In genomic region chr12:80124211-80124610, GRCm38 (mm10) we compare ENCODE assay signal across 15 mouse cellular contexts. TPM values are rescaled to one million over a fixed set of nuclear protein-coding genes. Genes with fewer than 3 reads are reported as not detected.
DNase-seq lines count a peak whose midpoint lies in the region; ATAC-seq lines count a peak whose summit lies in the region.
"Had no signal": no experiment of that assay in that cellular context is flagged by ENCODE, and none has a peak within 500 bp of the region (broad histone marks: within the 10 kb centered on the region; RNA-seq: fewer than 3 reads in every experiment).

No protein-coding gene starts in this region.

- DNase-seq in heart, adult 18-20 months = no peak
- DNase-seq in liver, embryonic 11.5 days (ENCODE audit: low spot score) = no peak
- no peak for DNase-seq in liver
- no peak for DNase-seq in embryonic facial prominence, embryonic 14.5 days (ENCODE audit: low spot score)
- DNase-seq in layer of hippocampus, adult 9-11 months = no peak
- no peak for DNase-seq in left cerebral cortex, adult 11 months (ENCODE audit: low spot score)
- DNase-seq: cerebellum, adult 9-10 months; heart, adult 11 months; right cerebral cortex, postnatal 4 days; thymus, postnatal 25 days had no signal

- peaks cover 31% of the 10 kb centered on the region for H3K4me1 ChIP-seq in heart, embryonic 15.5 days (replicated peaks)
- peaks cover 13% of the 10 kb centered on the region for H3K4me1 ChIP-seq in liver, embryonic 11.5 days (replicated peaks; ENCODE audit: control insufficient read depth, insufficient read depth, low read length)
- peaks cover 9% of the 10 kb centered on the region for H3K4me1 ChIP-seq in embryonic facial prominence, embryonic 14.5 days (ENCODE audit: control insufficient read depth, insufficient read depth, low read length)
- peaks cover 44% of the 10 kb centered on the region for H3K4me1 ChIP-seq in intestine, embryonic 16.5 days (ENCODE audit: control insufficient read depth, insufficient read depth, low read length)

- peak overlapping the region; percentile 69; the same call in 1 of the 2 replicates for H3K27ac ChIP-seq in heart, embryonic 15.5 days
- 0 out of 2 replicates have a peak overlapping the region, but pooled peaks have one; percentile 40 for H3K27ac ChIP-seq in liver, embryonic 11.5 days (ENCODE audit: low read depth, low read length)
- 0 out of 2 replicates have a peak overlapping the region, but pooled peaks have one; percentile 10 for H3K27ac ChIP-seq in embryonic facial prominence, embryonic 14.5 days (replicated peaks; ENCODE audit: low read depth, low read length)
- H3K27ac ChIP-seq in intestine, embryonic 16.5 days (ENCODE audit: low read length) = peak overlapping the region; percentile 72

- no peaks in the 10 kb centered on the region for H3K27me3 ChIP-seq in heart, embryonic 15.5 days
- H3K27me3 ChIP-seq in liver, embryonic 11.5 days (replicated peaks; ENCODE audit: control insufficient read depth, insufficient read depth, low read length) = no peaks in the 10 kb centered on the region
- H3K27me3 ChIP-seq in embryonic facial prominence, embryonic 14.5 days (replicated peaks; ENCODE audit: control insufficient read depth, insufficient read depth, low read length) = no peaks in the 10 kb centered on the region
- no peaks in the 10 kb centered on the region for H3K27me3 ChIP-seq in intestine, embryonic 16.5 days (replicated peaks; ENCODE audit: control insufficient read depth, insufficient read depth, low read length)
- H3K27me3 ChIP-seq: embryonic facial prominence, embryonic 12.5 days; limb, embryonic 12.5 days had no signal

- no peak overlapping the region for H3K9ac ChIP-seq in heart, embryonic 15.5 days
- H3K9ac ChIP-seq in liver, embryonic 11.5 days (ENCODE audit: low read depth, low read length) = no peak overlapping the region
- H3K9ac ChIP-seq in embryonic facial prominence, embryonic 14.5 days (ENCODE audit: low read depth, low read length) = no peak overlapping the region
- H3K9ac ChIP-seq in intestine, embryonic 16.5 days (ENCODE audit: low read depth, low read length) = no peak overlapping the region
- H3K9ac ChIP-seq: embryonic facial prominence, embryonic 12.5 days had no signal

- ATAC-seq in heart, embryonic 15.5 days (replicated peaks; ENCODE audit: insufficient number of reproducible peaks, insufficient read depth, low FRiP score, low read depth) = no peak
- no peak for ATAC-seq in liver, embryonic 11.5 days (replicated peaks; ENCODE audit: low FRiP score)
- ATAC-seq in embryonic facial prominence, embryonic 14.5 days (ENCODE audit: low read depth) = no peak
- ATAC-seq in intestine, embryonic 16.5 days = peak; percentile 27; the same call in 1 of the 2 replicates
- ATAC-seq: forebrain, embryonic 16.5 days had no signal

- 63% methylated on average over 3 of the region's 3 CpGs for WGBS in heart, embryonic 15.5 days
- 77% methylated on average over 3 of the region's 3 CpGs for WGBS in liver, embryonic 11.5 days
- 76% methylated on average over 2 of the region's 3 CpGs for WGBS in embryonic facial prominence, embryonic 14.5 days
- WGBS in intestine, embryonic 16.5 days = 42% methylated on average over 3 of the region's 3 CpGs

- H3K9me3 ChIP-seq in heart, embryonic 15.5 days (replicated peaks) = no peaks in the 10 kb centered on the region
- H3K9me3 ChIP-seq in liver, embryonic 11.5 days (ENCODE audit: control insufficient read depth, low read length) = no peaks in the 10 kb centered on the region
- H3K9me3 ChIP-seq in embryonic facial prominence, embryonic 14.5 days (ENCODE audit: control insufficient read depth, low read length) = 0 out of 2 replicates have a peak, but pooled peaks cover 2% of the 10 kb centered on the region
- no peaks in the 10 kb centered on the region for H3K9me3 ChIP-seq in intestine, embryonic 16.5 days (ENCODE audit: control insufficient read depth, low read length)
- H3K9me3 ChIP-seq: embryonic facial prominence, embryonic 12.5 days; limb, embryonic 12.5 days had no signal

- peaks cover 12% of the 10 kb centered on the region; the same call in 1 of the 2 replicates for H3K36me3 ChIP-seq in heart, embryonic 15.5 days
- H3K36me3 ChIP-seq in liver, embryonic 11.5 days (ENCODE audit: control insufficient read depth, insufficient read depth, low read length) = peaks cover 8% of the 10 kb centered on the region; the same call in 1 of the 2 replicates
- H3K36me3 ChIP-seq in embryonic facial prominence, embryonic 14.5 days (ENCODE audit: control insufficient read depth, insufficient read depth, low read length) = peaks cover 14% of the 10 kb centered on the region; the same call in 1 of the 2 replicates
- 0 out of 2 replicates have a peak, but pooled peaks cover 3% of the 10 kb centered on the region for H3K36me3 ChIP-seq in intestine, embryonic 16.5 days (ENCODE audit: control insufficient read depth, insufficient read depth, low read length)

- no peak overlapping the region for H3K4me3 ChIP-seq in heart, embryonic 15.5 days
- no peak overlapping the region for H3K4me3 ChIP-seq in liver, embryonic 11.5 days (ENCODE audit: low read depth, low read length)
- H3K4me3 ChIP-seq in embryonic facial prominence, embryonic 14.5 days (ENCODE audit: low read depth, low read length) = no peak overlapping the region
- no peak overlapping the region for H3K4me3 ChIP-seq in intestine, embryonic 16.5 days (ENCODE audit: low read length)
- H3K4me3 ChIP-seq: embryonic facial prominence, embryonic 12.5 days; limb, embryonic 12.5 days had no signal

- H3K4me2 ChIP-seq in heart, embryonic 15.5 days = no peak overlapping the region
- H3K4me2 ChIP-seq in liver, embryonic 11.5 days = no peak overlapping the region
- H3K4me2 ChIP-seq in embryonic facial prominence, embryonic 14.5 days (ENCODE audit: low read depth, low read length) = no peak overlapping the region
- no peak overlapping the region for H3K4me2 ChIP-seq in intestine, embryonic 16.5 days (ENCODE audit: low read depth, low read length)
- H3K4me2 ChIP-seq: embryonic facial prominence, embryonic 12.5 days; limb, embryonic 12.5 days had no signal

RNA-seq across cellular contexts. Expression of gene Zfp36l1, which starts 11.4 kb away (rescaled TPM):
- polyA plus RNA-seq in heart, embryonic 15.5 days (2015; fragmentation: Nextera tagmentation; extraction: Ambion mirVana) = 94.7 and 107 TPM in 2 replicates
- total RNA-seq in heart, adult 18-20 months (2021) = 10 to 100 TPM; 84.9 to 91.1 TPM
- polyA plus RNA-seq in liver, embryonic 11.5 days (2014; fragmentation: Nextera tagmentation; extraction: Ambion mirVana) = 69.6 and 72.7 TPM in 2 replicates
- 145 and 151 TPM in 2 replicates for polyA plus RNA-seq in embryonic facial prominence, embryonic 14.5 days (2014; fragmentation: Nextera tagmentation; extraction: Ambion mirVana)
- polyA plus RNA-seq in intestine, embryonic 16.5 days (2015; fragmentation: Nextera tagmentation; extraction: Ambion mirVana) = 79.7 and 89.1 TPM in 2 replicates

Comparison
In these comparisons a context has a peak if more than half of its experiments do, and no peak if none do; other contexts are left out.
1. H3K27ac ChIP-seq: peak in every context shown above with its lines; median percentile 72 in intestine, embryonic 16.5 days; 69 in heart, embryonic 15.5 days; 40 in liver, embryonic 11.5 days; 10 in embryonic facial prominence, embryonic 14.5 days.